In the genomic region with DNA sequence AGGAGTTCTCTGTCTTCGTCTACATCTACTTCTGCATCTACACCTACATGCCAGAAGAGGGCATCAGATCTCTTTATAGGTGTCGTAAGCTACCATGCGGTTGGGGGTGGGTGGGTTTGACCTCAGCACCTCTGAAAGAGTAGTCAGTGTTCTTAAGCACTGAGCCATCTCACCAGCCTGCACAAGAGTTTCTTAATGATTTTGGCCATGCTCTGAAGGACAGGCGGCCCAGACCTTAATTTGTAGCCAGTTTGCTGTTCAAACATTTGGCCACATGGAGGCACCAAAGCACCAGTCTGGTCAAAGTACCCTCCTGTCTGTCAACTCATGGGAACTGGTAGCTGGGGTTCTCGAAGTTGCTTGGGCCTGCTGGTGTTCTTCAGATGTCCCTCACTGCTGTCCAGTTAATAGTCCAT, we compare ENCODE assay signal across 8 mouse cellular contexts. TPM values are rescaled to one million over a fixed set of nuclear protein-coding genes. Genes with fewer than 3 reads are reported as not detected.
DNase-seq lines count a peak whose midpoint lies in the region; ATAC-seq and TF ChIP-seq lines count a peak whose summit lies in the region.

No protein-coding gene starts in this region.

- TF ChIP-seq CTCF in cortical plate, adult 2 months (IDR thresholded peaks at IDR 0.05; ENCODE audit: extremely low read depth, insufficient read depth, low read length): peak; percentile 79
- TF ChIP-seq CTCF in left cerebral cortex, adult 2 months (IDR thresholded peaks at IDR 0.05): peak; percentile 88

- ATAC-seq in activated CD4-positive, CD25-positive, alpha-beta regulatory T cell, adult 4 months: peak; percentile 67
- ATAC-seq in megakaryocyte, adult 5-6 weeks (ENCODE audit: poor library complexity, severe bottlenecking): peak; percentile 95

- H3K27ac ChIP-seq in cortical plate, adult 2 months (ENCODE audit: insufficient read depth, low read length): no peak overlapping the region
- H3K27ac ChIP-seq in left cerebral cortex, adult 2 months: no peak overlapping the region

- TF ChIP-seq POLR2A in cortical plate, adult 2 months (IDR thresholded peaks at IDR 0.05; ENCODE audit: extremely low read depth, insufficient read depth, low read length): no peak

- intact Hi-C loops in left cerebral cortex, adult 2 months (cut with DNase I): loop anchor here (1.0 kb wide), 1 partner anchor 232 kb away; no protein-coding TSS in a partner anchor

- no peak overlapping the region for H3K4me3 ChIP-seq in cortical plate, adult 2 months (ENCODE audit: insufficient read depth, low read length)
- no peak overlapping the region for H3K4me3 ChIP-seq in left cerebral cortex, adult 2 months

- peak; percentile 74 for DNase-seq in gastrocnemius, postnatal 10 days
- DNase-seq in hindlimb bud, embryonic 11.5 days (ENCODE audit: extremely low spot score, low read depth, low spot score): peak; percentile 73
- DNase-seq in left cerebral cortex, adult 2 months (ENCODE audit: extremely low spot score in 1 of 2, low spot score in 2 of 2): peak; percentile 47 to 68
- DNase-seq in retina, postnatal 7 days (ENCODE audit: low read depth, low spot score): peak; percentile 51
- peak; percentile 59 for DNase-seq in urinary bladder, adult 2 months (ENCODE audit: low spot score)

- H3K4me1 ChIP-seq in cortical plate, adult 2 months (ENCODE audit: control insufficient read depth, insufficient read depth, low read length): no peaks in the 10 kb centered on the region

RNA-seq across cellular contexts. Expression of gene Asb13, which starts 31.5 kb away (rescaled TPM):
- polyA plus RNA-seq in activated CD4-positive, CD25-positive, alpha-beta regulatory T cell, adult 4 months (2017; shearing (Covaris generic)): 10 to 100 TPM; 19.2 to 23.8 TPM
- 39.4 and 41.2 TPM in 2 replicates for polyA plus RNA-seq in cortical plate, adult 2 months (2012; rRNA removed)
- total RNA-seq in gastrocnemius, postnatal 10 days (2021): 1 to 10 TPM; 6.9 to 7.3 TPM
- total RNA-seq in left cerebral cortex, adult 2 months (2021): 10 to 100 TPM; 44.3 to 54.3 TPM
- total RNA-seq in megakaryocyte, adult 5-6 weeks (2015): 5.6 and 9.0 TPM in 2 replicates
- 2.7 and 4.0 TPM in 2 replicates for total RNA-seq in megakaryocyte, adult 5-6 weeks (2017)
- 19.5 and 20.6 TPM in 2 replicates for polyA plus RNA-seq in urinary bladder, adult 2 months (2012; rRNA removed)

RNA-seq across cellular contexts. Expression of gene Fam208b, which starts 54.4 kb away (rescaled TPM):
- 10 to 100 TPM; 18.6 to 19.2 TPM for polyA plus RNA-seq in activated CD4-positive, CD25-positive, alpha-beta regulatory T cell, adult 4 months (2017; shearing (Covaris generic))
- 14.0 and 14.7 TPM in 2 replicates for polyA plus RNA-seq in cortical plate, adult 2 months (2012; rRNA removed)
- total RNA-seq in gastrocnemius, postnatal 10 days (2021): 10 to 100 TPM; 12.2 to 17.3 TPM
- total RNA-seq in left cerebral cortex, adult 2 months (2021): 10 to 100 TPM; 28.5 to 28.7 TPM
- 27.4 and 28.6 TPM in 2 replicates for total RNA-seq in megakaryocyte, adult 5-6 weeks (2015)
- 16.7 and 20.6 TPM in 2 replicates for total RNA-seq in megakaryocyte, adult 5-6 weeks (2017)
- 14.1 and 16.1 TPM in 2 replicates for polyA plus RNA-seq in urinary bladder, adult 2 months (2012; rRNA removed)

Comparison
In these comparisons a context has a peak if more than half of its experiments do, and no peak if none do; other contexts are left out.
1. RNA of gene Asb13, which starts 31.5 kb away (total RNA-seq): 44.3 to 54.3 TPM in left cerebral cortex, adult 2 months; 2.7 to 9.0 TPM in megakaryocyte, adult 5-6 weeks and 6.9 to 7.3 TPM in gastrocnemius, postnatal 10 days; every median in the first group is over 4 times any median in the second.
2. Peak in every context shown above with its lines, with median percentiles within 50 percentile points of each other: DNase-seq.